Mouse (Mus musculus) heart, postnatal 0 days (tissue): ENCODE data around the gene En2. TPM values are rescaled to one million over a fixed set of nuclear protein-coding genes. Genes with fewer than 3 reads are reported as not detected.

Experiments
- ATAC-seq: fragments of 200-750 bp; cut with Nextera tagmentation; 2 replicates; pipeline ENCODE4 v1.8.0; 2017; ENCODE audit warnings: low read depth, moderate number of reproducible peaks, moderate library complexity; ENCODE audit not compliant: insufficient read depth
- DNase-seq: peaks from one replicate; pipeline ENCODE4 v3.0.0-alpha.2; 2016; ENCODE audit warnings: low spot score
- H3K27ac ChIP-seq: fragments of 300-500 bp; sonication (generic); 2 replicates; pipeline ENCODE4 v1.5.1; 2014; ENCODE audit warnings: low read depth, mild to moderate bottlenecking
- H3K27me3 ChIP-seq: fragments of 300-500 bp; sonication (generic); 2 replicates; pipeline ENCODE4 v1.6.1; 2014; ENCODE audit warnings: low read length, mixed read lengths; ENCODE audit not compliant: control insufficient read depth, insufficient read depth
- H3K36me3 ChIP-seq: fragments of 300-500 bp; sonication (generic); replicated peaks from 2 replicates; pipeline ENCODE4 v1.6.1; 2014; ENCODE audit warnings: low read length, mixed read lengths; ENCODE audit not compliant: control insufficient read depth, insufficient read depth
- H3K4me1 ChIP-seq: fragments of 300-500 bp; sonication (generic); 2 replicates; pipeline ENCODE4 v1.6.1; 2014; ENCODE audit warnings: antibody characterized with exemption; ENCODE audit not compliant: control insufficient read depth, insufficient read depth
- H3K4me2 ChIP-seq: fragments of 300-500 bp; sonication (generic); 2 replicates; pipeline ENCODE4 v1.6.1; 2014; ENCODE audit warnings: low read depth, mild to moderate bottlenecking, low read length, moderate library complexity
- H3K4me3 ChIP-seq: fragments of 300-500 bp; sonication (generic); 2 replicates; pipeline ENCODE4 v1.5.1; 2014; ENCODE audit warnings: low read depth, low read length
- H3K9ac ChIP-seq: fragments of 300-500 bp; sonication (generic); replicated peaks from 2 replicates; pipeline ENCODE4 v1.6.1; 2014; ENCODE audit warnings: low read depth, low read length, mixed read lengths
- H3K9me3 ChIP-seq: fragments of 300-500 bp; sonication (generic); replicated peaks from 2 replicates; pipeline ENCODE4 v1.6.1; 2016; ENCODE audit warnings: low read length; ENCODE audit not compliant: control insufficient read depth
- CTCF ChIP-seq: IDR thresholded peaks from 2 replicates; pipeline ENCODE4 v1.5.1; 2016; ENCODE audit warnings: antibody characterized with exemption, control low read depth, low read depth
- EP300 ChIP-seq: IDR thresholded peaks from 2 replicates; pipeline ENCODE4 v1.6.1; 2016; ENCODE audit warnings: antibody characterized with exemption, low read depth
- WGBS: fragments of 180-500 bp; shearing (Covaris S2); extraction: QIAGEN DNeasy Blood & Tissue Kit; methylation state at CpG from one replicate; pipeline ENCODE4 v1.1.7; 2014; 5-methylcytosine and 5-hydroxymethylcytosine counted together
- polyA plus RNA-seq: library from polyadenylated mRNA; unstranded; fragments of >200 nt; fragmentation: Nextera tagmentation; extraction: Ambion mirVana; gene quantifications from 2 replicates; pipeline ENCODE4 v1.2.1, GENCODE M21; 2015
- total RNA-seq: library from RNA; depleted of rRNA; stranded (reverse); fragments of >200 nt; gene quantifications from 2 replicates; pipeline ENCODE4 v1.2.3, GENCODE M21; 2014; ENCODE audit warnings: low replicate concordance; rRNA removed

En2 gene
- total and polyA plus RNA-seq, 2 experiments from 2014 or later, result not detected

DNA sequence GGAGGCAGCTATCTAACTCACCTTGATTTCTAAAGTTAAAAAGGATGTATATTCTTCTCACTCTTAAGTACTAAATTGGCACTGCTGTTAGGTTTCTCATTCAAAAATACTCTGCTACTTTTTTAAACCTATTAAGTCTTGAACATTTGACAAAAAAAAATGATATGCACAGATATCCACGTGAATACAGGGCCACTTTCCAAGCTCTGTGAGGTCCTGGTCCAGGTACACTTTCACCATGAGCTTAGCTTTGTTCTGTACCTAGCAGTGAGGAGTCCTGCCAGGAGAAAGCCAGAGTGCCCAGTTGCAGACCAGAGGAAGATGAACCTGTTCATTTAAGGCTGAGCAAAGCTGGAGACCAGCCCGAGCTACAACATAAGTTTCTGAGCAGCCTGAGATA, 47.9 kb downstream of the En2 start:
- Histone ChIP-seq H3K9me3 (no peaks in the 10 kb centered on the region), H3K27me3 (peaks cover 63% of the 10 kb centered on the region), H3K27ac (no peak overlapping the region), H3K4me3 (no peak overlapping the region), H3K9ac (no peak overlapping the region), H3K4me2 (no peak overlapping the region), H3K36me3 (no peaks in the 10 kb centered on the region), H3K4me1 (0 out of 2 replicates have a peak, but pooled peaks cover 4% of the 10 kb centered on the region)
- ATAC-seq, result no peak
- WGBS, result 50% methylated on average over 2 of the region's 2 CpGs
- DNase-seq, result no peak
- no peak for TF ChIP-seq EP300
- TF ChIP-seq CTCF, result no peak

DNA sequence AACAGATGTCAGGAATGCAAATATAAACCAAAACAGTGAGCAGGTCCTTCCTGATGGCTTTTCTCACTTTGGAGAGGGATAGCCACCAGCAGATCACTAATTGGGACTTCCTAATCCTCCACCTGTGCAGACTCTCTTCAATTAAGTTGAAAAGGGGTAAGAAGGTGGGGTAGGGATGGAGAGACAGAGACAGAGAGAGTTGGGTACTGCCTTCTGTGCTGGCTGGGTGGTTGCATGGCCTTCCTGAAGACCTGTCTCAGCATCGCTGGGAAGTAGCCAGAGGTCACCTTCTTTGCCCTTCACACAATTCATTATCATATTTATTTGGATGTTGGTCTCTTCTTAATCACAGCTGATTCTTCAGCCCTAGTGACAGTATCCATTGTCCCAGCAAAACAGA, 54.1 kb downstream of the En2 start:
- 71% methylated on average over 1 of the region's 1 CpGs for WGBS
- Histone ChIP-seq H3K9ac (no peak overlapping the region), H3K9me3 (no peaks in the 10 kb centered on the region), H3K27ac (no peak overlapping the region), H3K4me1 (no peaks in the 10 kb centered on the region), H3K27me3 (peaks cover 3% of the 10 kb centered on the region; the same call in 1 of the 2 replicates), H3K4me2 (no peak overlapping the region), H3K4me3 (no peak overlapping the region), H3K36me3 (no peaks in the 10 kb centered on the region)
- no peak for DNase-seq
- TF ChIP-seq CTCF, result no peak
- TF ChIP-seq EP300, result no peak
- ATAC-seq, result no peak

Other genes with a start within 250 kb of the En2 start
- 49.9 and 57.2 TPM in 2 replicates for gene Insig1, start 94.3 kb upstream of the En2 start, total RNA-seq
- 20.9 and 22.6 TPM in 2 replicates for gene Insig1, start 94.3 kb upstream of the En2 start, polyA plus RNA-seq
- gene Cnpy1, start 80.1 kb downstream of the En2 start, total RNA-seq, result 0.62 TPM in 1 of 2 replicates, not detected in the other
- not detected in 2 replicates for gene Cnpy1, start 80.1 kb downstream of the En2 start, polyA plus RNA-seq
- gene Rbm33, start 151.4 kb downstream of the En2 start, total RNA-seq, result 16.6 and 17.1 TPM in 2 replicates
- gene Rbm33, start 151.4 kb downstream of the En2 start, polyA plus RNA-seq, result 6.4 and 6.6 TPM in 2 replicates